Mouse (Mus musculus): ENCODE results near the gene Cbs. TPM values are rescaled to one million over a fixed set of nuclear protein-coding genes. Genes with fewer than 3 reads are reported as not detected.

Gene Cbs
- polyA plus RNA-seq (2017; shearing (Covaris generic)): not detected

GRCm38 (mm10) chr17:31636942-31637811 is at the start of gene Cbs:
TSS of gene Cbs (minus strand) at chr17:31637238.

DNA sequence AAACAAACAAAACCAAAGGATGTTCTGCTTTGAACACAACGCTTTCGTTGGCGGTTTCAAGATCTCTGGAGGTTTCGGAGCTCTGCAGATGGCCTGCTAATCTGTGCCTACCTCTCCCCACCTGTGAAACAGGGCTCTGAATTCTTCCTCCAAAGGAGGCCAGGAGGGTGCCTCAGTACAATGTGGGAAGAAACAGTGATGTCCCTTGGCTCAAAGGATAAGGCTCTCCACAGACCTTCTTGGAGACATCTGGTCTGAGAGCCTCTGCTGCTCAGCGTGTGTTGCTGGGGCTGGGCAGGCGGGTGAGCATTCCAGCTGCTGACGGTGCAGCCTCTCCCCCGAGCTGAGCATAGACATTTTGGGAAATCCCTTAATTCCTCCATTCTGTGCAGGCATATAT is 40.5 kb upstream of the Cbs start, which contains the start of gene Cryaa:
Gene Cryaa, plus strand, starts transcription at position 301 of the 400 bp plus-strand sequence.

DNA sequence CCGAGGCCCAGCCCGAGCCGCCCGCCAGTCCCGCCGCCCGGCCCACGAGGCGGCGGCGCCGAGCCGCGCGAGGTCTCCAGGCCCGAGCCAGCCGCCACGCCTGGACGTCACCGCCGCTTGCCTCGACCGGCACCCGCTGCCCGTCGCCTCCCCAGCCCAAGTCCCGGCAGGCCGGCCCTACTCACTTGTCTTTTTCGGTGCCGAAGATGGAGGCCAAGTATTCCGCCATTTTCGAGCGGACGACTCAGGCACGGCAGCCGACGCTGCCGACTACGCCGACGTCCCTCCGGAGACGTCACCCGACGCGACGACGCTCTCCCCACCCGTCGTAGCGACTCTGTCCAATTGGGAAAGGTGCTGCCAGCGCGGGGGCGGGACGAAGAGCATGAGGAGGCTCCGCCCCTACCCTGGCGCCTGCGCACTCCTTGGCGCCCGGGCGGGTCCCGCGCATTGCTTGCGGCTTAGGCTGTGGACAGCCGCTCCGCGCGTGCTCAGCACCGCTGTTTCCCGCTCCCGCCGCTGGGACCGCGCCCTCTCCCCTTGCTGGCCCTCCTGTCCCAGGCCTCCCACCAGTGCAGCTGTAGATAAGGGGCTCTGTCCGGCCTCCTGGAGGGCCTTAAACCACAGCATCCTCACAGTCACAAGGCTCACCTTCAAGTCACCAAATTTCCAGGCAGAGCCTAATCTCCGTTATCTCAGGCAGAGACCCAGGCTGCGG is 21.6 kb upstream of the Cbs start, which contains the start of gene U2af1:
Gene U2af1, minus strand, starts transcription at position 425 of the 718 bp plus-strand sequence.

GRCm38 (mm10) chr17:31564015-31564857 is 72.8 kb downstream of the Cbs start, which contains the start of gene Pknox1:
TSS of gene Pknox1 (plus strand) at chr17:31564734.

Other genes starting within 250 kb of the Cbs start
- 28.6 TPM for gene Wdr4, start 117.3 kb downstream of the Cbs start, polyA plus RNA-seq (2017; shearing (Covaris generic))
- 276 TPM for gene Ndufv3, start 117.1 kb downstream of the Cbs start, polyA plus RNA-seq (2017; shearing (Covaris generic))
- 64.8 TPM for gene Pknox1, start 72.5 kb downstream of the Cbs start, polyA plus RNA-seq (2017; shearing (Covaris generic))
- 265 TPM for gene U2af1, start 21.7 kb upstream of the Cbs start, polyA plus RNA-seq (2017; shearing (Covaris generic))
- gene Cryaa, start 40.6 kb upstream of the Cbs start, polyA plus RNA-seq (2017; shearing (Covaris generic)): not detected
- gene Sik1, start 218.6 kb upstream of the Cbs start, polyA plus RNA-seq (2017; shearing (Covaris generic)): 5.0 TPM